Mouse (Mus musculus) thymus, adult 2 months (tissue): ENCODE results near the gene Col2a1. TPM values are rescaled to one million over a fixed set of nuclear protein-coding genes. Genes with fewer than 3 reads are reported as not detected.

Source experiments
- DNase-seq: peaks from one replicate; pipeline ENCODE4 v3.0.0; 2021
- H3K27ac ChIP-seq: fragments of 200-500 bp; 2 replicates; pipeline ENCODE4 v1.5.1; 2012; ENCODE audit warnings: low read length, control low read depth; ENCODE audit not compliant: control insufficient read depth, insufficient read depth
- H3K27me3 ChIP-seq: fragments of 200-500 bp; 2 replicates; pipeline ENCODE4 v1.6.1; 2012; ENCODE audit warnings: mild to moderate bottlenecking, low read length, moderate library complexity, mixed read lengths; ENCODE audit not compliant: control insufficient read depth, insufficient read depth
- H3K36me3 ChIP-seq: fragments of 200-500 bp; 2 replicates; pipeline ENCODE4 v1.6.1; 2012; ENCODE audit warnings: mild to moderate bottlenecking, low read length, moderate library complexity; ENCODE audit not compliant: control insufficient read depth, insufficient read depth
- H3K4me1 ChIP-seq: fragments of 200-500 bp; replicated peaks from 2 replicates; pipeline ENCODE4 v1.6.1; 2012; ENCODE audit warnings: low read length; ENCODE audit not compliant: control insufficient read depth, insufficient read depth
- H3K4me3 ChIP-seq: fragments of 200-500 bp; 2 replicates; pipeline ENCODE4 v1.5.1; 2012; ENCODE audit warnings: mild to moderate bottlenecking, low read length, control low read depth, moderate library complexity; ENCODE audit not compliant: control insufficient read depth, insufficient read depth
- CTCF ChIP-seq: fragments of 200-500 bp; IDR thresholded peaks from 2 replicates; pipeline ENCODE4 v1.5.1; 2012; ENCODE audit warnings: mild to moderate bottlenecking, control low read depth, low read length, moderate library complexity, borderline replicate concordance; ENCODE audit not compliant: control insufficient read depth, poor library complexity, insufficient read depth; ENCODE audit errors: extremely low read depth
- POLR2A ChIP-seq: fragments of 200-500 bp; IDR thresholded peaks from 2 replicates; pipeline ENCODE4 v1.6.1; 2012; ENCODE audit warnings: mild to moderate bottlenecking, low read length, control low read depth, moderate library complexity; ENCODE audit not compliant: control insufficient read depth, poor library complexity, insufficient read depth; ENCODE audit errors: extremely low read depth
- WGBS: fragments of 180-500 bp; shearing (Covaris S2); methylation state at CpG from one replicate; pipeline ENCODE4 v1.1.7; 2018; 5-methylcytosine and 5-hydroxymethylcytosine counted together
- polyA plus RNA-seq: library from polyadenylated mRNA; depleted of rRNA; stranded (reverse); fragments of >200 nt; gene quantifications from 2 replicates; pipeline ENCODE4 v1.2.3, GENCODE M21; 2012

Col2a1 gene
- polyA plus RNA-seq, 1 experiment: 0.47 TPM

- DNase-seq: no peak
- no peak overlapping the region for H3K4me3 ChIP-seq
- H3K27ac ChIP-seq: no peak overlapping the region
- no peak for TF ChIP-seq POLR2A
- TF ChIP-seq CTCF: no peak
- no peaks in the 10 kb centered on the region for H3K36me3 ChIP-seq
- WGBS: 82% methylated on average over 4 of the region's 4 CpGs
- no peaks in the 10 kb centered on the region for H3K4me1 ChIP-seq
- H3K27me3 ChIP-seq: no peaks in the 10 kb centered on the region
Measured at GRCm38 (mm10) chr15:98025611-98026010, 21.1 kb upstream of the Col2a1 start.

- 82% methylated on average over 3 of the region's 3 CpGs for WGBS
- no peak for TF ChIP-seq POLR2A
- no peak for TF ChIP-seq CTCF
- H3K4me1 ChIP-seq: no peaks in the 10 kb centered on the region
- no peak for DNase-seq
- H3K4me3 ChIP-seq: no peak overlapping the region
- no peak overlapping the region for H3K27ac ChIP-seq
- H3K36me3 ChIP-seq: no peaks in the 10 kb centered on the region
- H3K27me3 ChIP-seq: no peaks in the 10 kb centered on the region
Measured at GRCm38 (mm10) chr15:98023137-98023536, 18.6 kb upstream of the Col2a1 start.

GRCm38 (mm10) chr15:98021886-98022285, 17.4 kb upstream of the Col2a1 start:
- H3K4me3 ChIP-seq: no peak overlapping the region
- H3K27ac ChIP-seq: no peak overlapping the region
- H3K36me3 ChIP-seq: no peaks in the 10 kb centered on the region
- TF ChIP-seq CTCF (no peak), POLR2A (no peak)
- no peaks in the 10 kb centered on the region for H3K27me3 ChIP-seq
- 66% methylated on average over 2 of the region's 2 CpGs for WGBS
- no peaks in the 10 kb centered on the region for H3K4me1 ChIP-seq
- DNase-seq: no peak

GRCm38 (mm10) chr15:98019047-98019446, 14.6 kb upstream of the Col2a1 start:
- Histone ChIP-seq H3K27ac (no peak overlapping the region), H3K36me3 (no peaks in the 10 kb centered on the region), H3K27me3 (no peaks in the 10 kb centered on the region), H3K4me1 (no peaks in the 10 kb centered on the region), H3K4me3 (no peak overlapping the region)
- DNase-seq: no peak
- TF ChIP-seq CTCF: no peak
- WGBS: 88% methylated on average over 3 of the region's 3 CpGs

GRCm38 (mm10) chr15:98017925-98018324, 13.4 kb upstream of the Col2a1 start:
- Histone ChIP-seq H3K27ac (no peak overlapping the region), H3K4me1 (no peaks in the 10 kb centered on the region), H3K27me3 (no peaks in the 10 kb centered on the region), H3K4me3 (no peak overlapping the region), H3K36me3 (no peaks in the 10 kb centered on the region)
- no peak for TF ChIP-seq CTCF
- TF ChIP-seq POLR2A: no peak
- DNase-seq: no peak
- WGBS: 90% methylated on average over 4 of the region's 4 CpGs

GRCm38 (mm10) chr15:98012810-98013209, 8.3 kb upstream of the Col2a1 start:
- TF ChIP-seq POLR2A: no peak
- no peak for TF ChIP-seq CTCF
- Histone ChIP-seq H3K27ac (no peak overlapping the region), H3K4me1 (no peaks in the 10 kb centered on the region), H3K4me3 (no peak overlapping the region), H3K36me3 (no peaks in the 10 kb centered on the region), H3K27me3 (no peaks in the 10 kb centered on the region)
- DNase-seq: no peak
- WGBS: 94% methylated on average over 6 of the region's 6 CpGs

GRCm38 (mm10) chr15:98005181-98005580, 686 bp upstream of the Col2a1 start:
- H3K4me3 ChIP-seq: no peak overlapping the region
- WGBS: 21% methylated on average over 11 of the region's 11 CpGs
- H3K4me1 ChIP-seq: 0 out of 2 replicates have a peak, but pooled peaks cover 2% of the 10 kb centered on the region
- no peak for DNase-seq
- H3K36me3 ChIP-seq: no peaks in the 10 kb centered on the region
- no peak overlapping the region for H3K27ac ChIP-seq
- TF ChIP-seq CTCF (no peak), POLR2A (no peak)
- H3K27me3 ChIP-seq: peaks cover 31% of the 10 kb centered on the region
